Mouse (Mus musculus) megakaryocyte, embryonic 14.5 days (primary cell): ENCODE measurements around the gene Dars2.

Experiments
- FLI1 ChIP-seq: IDR thresholded peaks from 2 replicates; pipeline ENCODE4 v1.6.1; 2012; ENCODE audit warnings: low read length, inconsistent platforms, mixed read lengths
- GATA1 ChIP-seq: IDR thresholded peaks from 3 replicates; pipeline ENCODE4 v1.6.1; 2012; ENCODE audit warnings: mixed read lengths, low read length, inconsistent platforms, borderline replicate concordance

- no peak for TF ChIP-seq GATA1
- TF ChIP-seq FLI1: no peak
These were observed at the start of gene Dars2, which contains the start of gene Cenpl for GRCm38 (mm10) chr1:161070352-161071271.
